11 mouse cellular contexts compared by ENCODE assay signal in the genomic region with DNA sequence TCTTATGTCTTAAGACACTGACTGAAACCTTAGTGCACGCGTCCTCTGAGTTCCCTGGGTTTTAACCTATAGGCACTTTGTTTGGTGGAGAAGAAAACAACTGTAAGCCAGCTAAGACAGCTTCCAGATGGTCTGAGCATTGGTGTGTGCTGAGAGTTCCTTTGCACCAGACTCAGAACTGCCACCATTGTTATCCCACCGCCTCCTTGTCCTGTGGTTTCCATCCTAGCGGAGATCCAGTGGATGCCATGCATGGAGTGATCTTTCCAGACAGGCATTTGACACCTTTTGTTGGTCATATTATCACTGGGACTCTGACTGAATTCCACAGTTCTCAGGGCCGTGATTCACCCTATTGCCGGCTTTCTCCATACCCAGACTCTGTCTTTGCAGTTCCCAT.
"Had no signal": no experiment of that assay in that cellular context is flagged by ENCODE, and none has a peak within 500 bp of the region (broad histone marks: within the 10 kb centered on the region; RNA-seq: fewer than 3 reads in every experiment).

No protein-coding gene starts in this region.

- DNase-seq: left cerebral cortex, postnatal 4 days; liver, embryonic 13.5 days; liver, postnatal 0 days; lung, adult 18-20 months; lung, adult 2 months; lung, embryonic 14.5 days; lung, postnatal 10 days; lung, postnatal 14 days; lung, postnatal 36 days; lung, postnatal 4 days; midbrain, embryonic 14.5 days had no signal
